Mouse (Mus musculus): ENCODE data around the gene 1700024P04Rik.

The 1700024P04Rik gene

GRCm38 (mm10) chr13:98966583-98966982 is 17.8 kb downstream of the 1700024P04Rik start:
- DNase-seq (ENCODE audit: low spot score in 2 of 2), result no peak

GRCm38 (mm10) chr13:98963612-98964011 is 20.8 kb downstream of the 1700024P04Rik start:
- no peak for DNase-seq (ENCODE audit: low spot score in 2 of 2)

DNA sequence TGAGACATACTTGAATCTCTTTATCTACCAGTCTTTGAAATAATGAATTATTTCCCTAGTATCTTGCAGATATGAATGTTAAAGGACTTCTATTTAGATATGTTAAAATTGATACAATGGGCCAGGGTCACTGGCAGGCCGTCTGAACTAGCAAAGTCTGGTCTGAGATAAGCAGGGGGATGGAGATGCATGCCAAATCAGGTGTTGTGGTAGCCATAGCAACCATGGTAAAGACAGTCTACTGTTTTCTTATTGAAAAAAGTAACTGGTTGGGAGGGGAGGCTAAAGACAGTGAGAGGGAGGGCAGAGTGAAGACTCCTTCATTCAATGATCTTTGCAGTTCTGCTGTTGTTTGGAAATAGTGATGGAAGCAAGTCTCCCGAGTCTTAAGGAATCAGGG is 26.2 kb downstream of the 1700024P04Rik start:
- DNase-seq (ENCODE audit: low spot score in 2 of 2), result no peak

DNA sequence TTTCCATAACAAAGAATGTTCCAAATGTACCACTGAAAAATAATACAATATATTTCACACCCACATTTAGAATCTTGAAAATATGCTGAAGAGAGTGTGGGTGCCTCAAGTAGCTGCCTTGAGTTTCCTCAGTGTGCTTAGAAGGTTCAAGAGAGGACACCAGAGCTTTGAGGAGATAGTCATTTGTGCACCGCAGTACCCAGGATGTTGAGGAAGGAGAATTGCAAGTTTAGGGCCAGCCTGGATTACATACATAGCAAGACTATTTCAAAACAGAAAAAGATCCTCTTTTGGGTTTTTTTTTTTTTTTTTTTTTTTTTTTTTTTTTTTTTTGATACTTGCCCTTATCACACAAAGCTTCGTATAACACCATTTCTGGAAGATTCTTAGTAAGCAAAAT is 28.2 kb downstream of the 1700024P04Rik start:
- no peak for DNase-seq (ENCODE audit: low spot score in 2 of 2)

GRCm38 (mm10) chr13:98955676-98956075 is 28.7 kb downstream of the 1700024P04Rik start:
- DNase-seq (ENCODE audit: low spot score in 2 of 2), result no peak

DNA sequence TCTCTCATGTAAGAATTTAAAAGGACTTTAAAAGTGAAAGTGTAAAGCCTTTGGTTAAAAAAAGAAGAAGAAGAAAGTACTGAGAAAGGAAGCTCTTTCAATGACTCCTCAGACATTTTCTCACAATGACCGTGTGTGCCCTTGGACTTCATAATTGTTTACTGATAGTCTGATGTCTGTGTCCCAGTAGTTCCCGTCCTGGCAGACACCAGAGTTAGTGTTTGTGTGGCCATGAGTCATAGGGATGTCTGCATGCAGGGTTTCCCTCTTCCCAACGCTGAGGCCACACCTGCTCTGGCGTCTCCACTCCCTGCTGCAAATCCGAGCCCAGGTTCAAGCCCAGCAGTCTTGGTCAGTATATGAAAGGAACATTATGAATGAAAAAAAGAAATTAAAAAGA is 29.1 kb downstream of the 1700024P04Rik start:
- no peak for DNase-seq (ENCODE audit: low spot score in 2 of 2)

GRCm38 (mm10) chr13:98953830-98954229 is 30.5 kb downstream of the 1700024P04Rik start:
- no peak for DNase-seq (ENCODE audit: low spot score in 2 of 2)

DNA sequence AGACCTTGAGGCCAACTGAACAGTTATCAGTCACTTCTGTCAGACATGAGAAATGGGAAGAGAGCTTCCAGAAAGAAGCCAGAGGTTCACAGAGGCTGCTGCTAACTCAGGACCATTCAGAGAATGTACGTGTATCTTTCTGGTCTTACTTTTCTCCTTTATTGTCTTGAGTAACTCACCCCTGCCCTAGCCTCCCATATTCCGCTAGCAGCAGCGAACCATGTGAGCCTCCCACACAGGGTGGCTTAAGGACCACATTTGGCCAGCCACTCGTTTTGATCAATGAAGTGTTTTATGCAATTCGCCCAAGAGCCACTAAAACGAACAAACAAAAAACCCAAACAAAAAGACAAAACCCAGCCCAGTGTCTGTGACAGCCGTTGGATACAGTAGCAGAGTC is 32.4 kb downstream of the 1700024P04Rik start:
- no peak for DNase-seq (ENCODE audit: low spot score in 2 of 2)

- DNase-seq (ENCODE audit: low spot score in 2 of 2), result no peak
Measured at GRCm38 (mm10) chr13:98948146-98948545, 36.2 kb downstream of the 1700024P04Rik start.

GRCm38 (mm10) chr13:98946434-98946833 is 37.9 kb downstream of the 1700024P04Rik start:
- DNase-seq (ENCODE audit: low spot score in 2 of 2), result no peak

- DNase-seq (ENCODE audit: low spot score in 2 of 2), result no peak
Measured at GRCm38 (mm10) chr13:98945908-98946307, 38.5 kb downstream of the 1700024P04Rik start.

- peak; percentile 30 to 46 for DNase-seq (ENCODE audit: low spot score in 2 of 2)
Measured at GRCm38 (mm10) chr13:98945381-98945780, 39.0 kb downstream of the 1700024P04Rik start.

- peak; percentile 58 to 73 for DNase-seq (ENCODE audit: low spot score in 2 of 2)
Measured at GRCm38 (mm10) chr13:98944620-98945081, 39.7 kb downstream of the 1700024P04Rik start.

GRCm38 (mm10) chr13:98942360-98942759 is 42.0 kb downstream of the 1700024P04Rik start:
- DNase-seq (ENCODE audit: low spot score in 2 of 2), result no peak

GRCm38 (mm10) chr13:98941829-98942343 is 42.5 kb downstream of the 1700024P04Rik start:
- no peak for DNase-seq (ENCODE audit: low spot score in 2 of 2)

DNA sequence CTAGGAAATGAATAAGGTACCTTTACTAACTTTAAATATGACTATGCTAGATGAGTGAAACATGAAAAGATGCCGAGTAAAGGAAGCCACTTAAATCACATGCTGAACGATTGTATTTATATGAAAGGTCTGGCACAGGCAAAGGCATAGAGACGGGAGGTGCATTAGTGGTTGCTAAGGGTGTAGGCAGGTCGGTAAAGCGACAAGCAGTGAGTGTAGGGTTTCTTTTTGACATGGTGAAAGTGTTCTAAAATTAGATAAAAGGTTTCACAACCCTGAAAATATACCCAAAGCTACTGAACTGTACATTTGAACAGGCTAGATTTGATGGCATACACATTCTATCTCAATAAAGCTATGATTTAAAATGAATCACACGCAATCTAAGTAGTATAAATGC is 47.3 kb downstream of the 1700024P04Rik start:
- DNase-seq (ENCODE audit: low spot score in 2 of 2), result no peak

Data from spleen, postnatal 36 days (tissue).